Mouse (Mus musculus) C2C12 (cell line): ENCODE measurements around the gene Mapk6.

Source experiments
- CTCF ChIP-seq: IDR thresholded peaks from one replicate; pipeline ENCODE4 v1.5.1; 2011; ENCODE audit not compliant: control insufficient read depth, insufficient read depth, insufficient read length
- MAX ChIP-seq: IDR thresholded peaks from one replicate; pipeline ENCODE4 v1.6.1; 2011; ENCODE audit warnings: mild to moderate bottlenecking, control low read depth
- USF1 ChIP-seq: IDR thresholded peaks from one replicate; pipeline ENCODE4 v1.6.1; 2011; ENCODE audit warnings: low read depth, mild to moderate bottlenecking, control low read depth, moderate library complexity

DNA sequence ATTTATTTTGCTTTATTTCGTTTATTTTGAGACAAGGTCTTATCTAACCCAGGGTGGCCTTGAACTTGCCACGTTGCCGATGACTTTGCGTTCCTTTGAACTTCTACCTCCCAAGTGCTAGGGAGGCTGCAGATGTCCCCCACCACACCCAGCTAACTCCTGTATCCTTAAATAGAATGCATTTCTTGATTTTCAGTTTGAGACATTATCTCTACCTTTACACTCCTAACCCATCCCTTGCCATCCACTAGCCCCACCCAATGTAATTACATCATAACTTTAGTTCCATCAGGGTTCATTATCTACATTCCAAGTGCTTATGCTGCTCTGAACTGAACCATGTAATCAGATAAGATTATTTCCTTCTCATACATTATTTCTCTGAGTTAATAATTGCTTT, 54.0 kb downstream of the Mapk6 start:
- no peak for TF ChIP-seq CTCF
- TF ChIP-seq USF1 = no peak
- TF ChIP-seq MAX = no peak
